Mouse (Mus musculus) mesoderm, embryonic 11.5 days (tissue): ENCODE data around the gene Ddx50.
"Not testable (repeated sequence)": the region's sequence is repeated elsewhere in the genome, so short reads cannot be mapped to it uniquely, and the experiment has no call there.

ENCODE experiments used
- DNase-seq: peaks from one replicate; pipeline ENCODE4 v3.0.0-alpha.2; 2012; ENCODE audit warnings: low read depth, low spot score

Gene Ddx50

GRCm38 (mm10) chr10:62601053-62601791 lies 49.8 kb downstream of the Ddx50 start:
- no peak for DNase-seq

GRCm38 (mm10) chr10:62600056-62600455 lies 51.0 kb downstream of the Ddx50 start:
- no peak for DNase-seq

GRCm38 (mm10) chr10:62599311-62599710 lies 51.7 kb downstream of the Ddx50 start:
- not testable (repeated sequence) for DNase-seq

GRCm38 (mm10) chr10:62592496-62592895 lies 58.5 kb downstream of the Ddx50 start:
- no peak for DNase-seq

GRCm38 (mm10) chr10:62590200-62590599 lies 60.8 kb downstream of the Ddx50 start:
- DNase-seq, result peak; percentile 87

GRCm38 (mm10) chr10:62588616-62589015 lies 62.4 kb downstream of the Ddx50 start:
- DNase-seq, result no peak

- no peak for DNase-seq
Observed at GRCm38 (mm10) chr10:62583245-62583644, 67.8 kb downstream of the Ddx50 start.

- no peak for DNase-seq
Observed at GRCm38 (mm10) chr10:62582701-62583100, 68.3 kb downstream of the Ddx50 start.

GRCm38 (mm10) chr10:62582263-62582662 lies 68.8 kb downstream of the Ddx50 start:
- no peak for DNase-seq

- DNase-seq, result not testable (repeated sequence)
Observed at GRCm38 (mm10) chr10:62579129-62579528, 71.9 kb downstream of the Ddx50 start.

GRCm38 (mm10) chr10:62578338-62579100 lies 72.5 kb downstream of the Ddx50 start, which contains the start of gene Kif1bp:
Kif1bp (minus strand) TSS chr10:62578457.
- peak; percentile 98 for DNase-seq

GRCm38 (mm10) chr10:62577673-62578337 lies 73.2 kb downstream of the Ddx50 start:
- DNase-seq, result no peak

- no peak for DNase-seq
Observed at GRCm38 (mm10) chr10:62575001-62575400, 76.0 kb downstream of the Ddx50 start.

- no peak for DNase-seq
Observed at GRCm38 (mm10) chr10:62570126-62570871, 80.7 kb downstream of the Ddx50 start.

GRCm38 (mm10) chr10:62568861-62569260 lies 82.2 kb downstream of the Ddx50 start:
- DNase-seq, result no peak
